Mouse (Mus musculus): ENCODE data around the gene Katnb1. TPM values are rescaled to one million over a fixed set of nuclear protein-coding genes. Genes with fewer than 3 reads are reported as not detected.

The Katnb1 gene
- polyA plus RNA-seq, 1 experiment from 2014 or later, result 41.5 TPM

Other genes with a start within 250 kb of the Katnb1 start
- 61.4 and 66.6 TPM in 2 replicates for gene Coq9, start 242.9 kb upstream of the Katnb1 start, polyA plus RNA-seq (2015; fragmentation: Nextera tagmentation; extraction: Ambion mirVana)
- 177 and 195 TPM in 2 replicates for gene Ciapin1, start 242.8 kb upstream of the Katnb1 start, polyA plus RNA-seq (2015; fragmentation: Nextera tagmentation; extraction: Ambion mirVana)
- gene Polr2c, start 223.7 kb upstream of the Katnb1 start, polyA plus RNA-seq (2015; fragmentation: Nextera tagmentation; extraction: Ambion mirVana), result 117 and 122 TPM in 2 replicates
- 100 and 116 TPM in 2 replicates for gene Dok4, start 204.9 kb upstream of the Katnb1 start, polyA plus RNA-seq (2015; fragmentation: Nextera tagmentation; extraction: Ambion mirVana)
- gene Ccdc102a, start 163.1 kb upstream of the Katnb1 start, polyA plus RNA-seq (2015; fragmentation: Nextera tagmentation; extraction: Ambion mirVana), result 6.2 and 13.2 TPM in 2 replicates
- gene Adgrg5, start 157.5 kb upstream of the Katnb1 start, polyA plus RNA-seq (2015; fragmentation: Nextera tagmentation; extraction: Ambion mirVana), result 0.28 and 1.3 TPM in 2 replicates
- 80.9 and 96.9 TPM in 2 replicates for gene Adgrg1, start 106.4 kb upstream of the Katnb1 start, polyA plus RNA-seq (2015; fragmentation: Nextera tagmentation; extraction: Ambion mirVana)
- gene Adgrg3, start 63.5 kb upstream of the Katnb1 start, polyA plus RNA-seq (2015; fragmentation: Nextera tagmentation; extraction: Ambion mirVana), result 0.95 and 4.7 TPM in 2 replicates
- 1.2 and 1.8 TPM in 2 replicates for gene Drc7, start 26.1 kb upstream of the Katnb1 start, polyA plus RNA-seq (2015; fragmentation: Nextera tagmentation; extraction: Ambion mirVana)
- 27.2 and 28.5 TPM in 2 replicates for gene Kifc3, start 121.6 kb downstream of the Katnb1 start, polyA plus RNA-seq (2015; fragmentation: Nextera tagmentation; extraction: Ambion mirVana)
- 0.26 and 0.86 TPM in 2 replicates for gene Cngb1, start 225.4 kb downstream of the Katnb1 start, polyA plus RNA-seq (2015; fragmentation: Nextera tagmentation; extraction: Ambion mirVana)
- gene Tepp, start 229.4 kb downstream of the Katnb1 start, polyA plus RNA-seq (2015; fragmentation: Nextera tagmentation; extraction: Ambion mirVana), result 1.7 and 2.5 TPM in 2 replicates